Mouse (Mus musculus) thymus, adult 2 months (tissue): ENCODE results near the gene Olfr101.

Experiments used
- CTCF ChIP-seq: fragments of 200-500 bp; IDR thresholded peaks from 2 replicates; pipeline ENCODE4 v1.5.1; 2012; ENCODE audit warnings: mild to moderate bottlenecking, control low read depth, low read length, moderate library complexity, borderline replicate concordance; ENCODE audit not compliant: control insufficient read depth, poor library complexity, insufficient read depth; ENCODE audit errors: extremely low read depth
- POLR2A ChIP-seq: fragments of 200-500 bp; IDR thresholded peaks from 2 replicates; pipeline ENCODE4 v1.6.1; 2012; ENCODE audit warnings: mild to moderate bottlenecking, low read length, control low read depth, moderate library complexity; ENCODE audit not compliant: control insufficient read depth, poor library complexity, insufficient read depth; ENCODE audit errors: extremely low read depth

DNA sequence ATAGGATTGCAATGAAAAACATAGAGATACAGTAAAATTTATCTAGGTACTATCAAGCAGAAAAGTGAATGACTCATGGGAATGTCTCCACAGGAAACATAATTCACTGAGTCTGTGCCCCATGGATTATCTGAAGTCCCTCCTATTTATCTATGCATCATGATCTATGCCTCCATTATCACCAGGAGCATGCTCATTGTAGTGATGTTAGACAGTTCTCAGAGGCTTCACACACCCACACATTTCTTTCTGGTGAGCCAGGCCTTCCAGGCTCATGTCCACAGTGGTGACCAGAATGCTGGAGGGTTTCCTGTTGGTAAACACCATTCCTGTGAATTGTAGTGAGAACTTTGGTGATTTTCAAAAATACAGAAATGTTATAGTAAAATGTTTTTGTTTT lies 27.5 kb downstream of the Olfr101 start:
- TF ChIP-seq POLR2A: no peak
- TF ChIP-seq CTCF: no peak
